Mouse (Mus musculus): Measurements from ENCODE around the gene Sufu.

DNA sequence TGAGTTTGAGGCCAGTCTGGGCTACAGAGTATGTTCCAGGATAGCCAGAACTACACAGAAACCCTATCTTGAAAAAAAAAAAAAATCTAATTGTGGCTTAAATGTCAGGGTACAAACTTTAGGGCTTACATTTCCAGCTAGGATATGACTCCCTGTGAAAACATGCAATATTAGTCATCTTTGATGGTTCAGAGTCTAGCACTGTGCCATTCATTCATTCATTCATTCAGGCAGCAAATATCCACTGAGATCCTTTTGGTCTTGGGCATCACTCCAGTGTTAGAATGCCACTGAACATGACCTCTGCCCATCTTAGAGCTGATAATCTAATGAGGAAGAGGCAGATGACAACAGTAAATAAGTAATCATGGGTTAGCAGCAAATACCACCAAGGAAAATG, 125.0 kb downstream of the Sufu start:
- TF ChIP-seq TAL1 (IDR thresholded peaks at IDR 0.05; ENCODE audit: low read length) (no peak), GATA1 (IDR thresholded peaks at IDR 0.05; ENCODE audit: low read length) (no peak)

Data from erythroblast, embryonic 14.5 days (primary cell).